Mouse (Mus musculus) cerebellum, adult 2 months (tissue): ENCODE data around the gene Dcun1d3.

Experiments
- CTCF ChIP-seq: fragments of 200-500 bp; IDR thresholded peaks from 2 replicates; pipeline ENCODE4 v1.5.1; 2011; ENCODE audit warnings: low read depth, mild to moderate bottlenecking, control low read depth, low read length, moderate library complexity, borderline replicate concordance; ENCODE audit not compliant: insufficient read depth
- POLR2A ChIP-seq: fragments of 200-500 bp; IDR thresholded peaks from 2 replicates; pipeline ENCODE4 v1.6.1; 2011; ENCODE audit warnings: low read length, control low read depth, borderline replicate concordance; ENCODE audit not compliant: insufficient read depth

GRCm38 (mm10) chr7:119894818-119895544 is 1.1 kb downstream of the Dcun1d3 start:
- TF ChIP-seq CTCF = no peak
- no peak for TF ChIP-seq POLR2A
